Mouse (Mus musculus) right cerebral cortex, postnatal 10 days (tissue): ENCODE measurements at regions not wholly inside any gene's neighbourhood (a gene's known extent, or its start where the extent isn't known, plus 50 kb on each side); places are given as distances from the start of the nearest gene placed in this dataset.
A peak's percentile ranks its signal among the peaks of the same experiment; 100 is the strongest.

ENCODE experiments used
- DNase-seq, 2 experiments: peaks; one replicate each; pipeline ENCODE4 v3.0.0; 2021; ENCODE audit warnings: low spot score in 2 of 2

- DNase-seq, result no peak
These were observed 109.4 kb upstream of the Tom1l1 start for GRCm38 (mm10) chr11:90797577-90797976.

- no peak for DNase-seq
These were observed 95.4 kb upstream of the Tom1l1 start for GRCm38 (mm10) chr11:90783537-90783936.

- DNase-seq, result peak; percentile 34
These were observed 94.8 kb upstream of the Tom1l1 start for GRCm38 (mm10) chr11:90782975-90783374.

DNA sequence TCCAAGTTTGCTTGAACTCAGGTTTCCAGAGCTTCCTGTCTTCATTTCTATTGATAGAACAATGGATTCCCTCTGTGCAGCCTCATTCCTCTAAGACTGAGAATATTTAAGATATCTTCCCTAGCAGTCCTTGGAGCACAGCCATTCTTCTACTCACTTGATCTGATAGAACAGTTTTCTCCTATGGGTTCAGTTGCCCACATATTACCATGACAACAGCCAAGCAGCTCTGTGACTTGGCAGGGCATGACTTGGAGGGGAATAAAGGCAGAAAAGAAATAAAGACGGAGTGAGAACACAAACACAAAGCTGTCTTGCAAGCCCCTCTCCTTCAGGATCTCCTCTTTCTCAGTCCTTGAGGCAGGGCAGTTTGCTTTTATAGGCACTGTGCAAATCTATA is 87.6 kb upstream of the Tom1l1 start:
- peak; percentile 26 to 49 for DNase-seq

GRCm38 (mm10) chr11:90755981-90756380 is 67.8 kb upstream of the Tom1l1 start:
- no peak for DNase-seq

DNA sequence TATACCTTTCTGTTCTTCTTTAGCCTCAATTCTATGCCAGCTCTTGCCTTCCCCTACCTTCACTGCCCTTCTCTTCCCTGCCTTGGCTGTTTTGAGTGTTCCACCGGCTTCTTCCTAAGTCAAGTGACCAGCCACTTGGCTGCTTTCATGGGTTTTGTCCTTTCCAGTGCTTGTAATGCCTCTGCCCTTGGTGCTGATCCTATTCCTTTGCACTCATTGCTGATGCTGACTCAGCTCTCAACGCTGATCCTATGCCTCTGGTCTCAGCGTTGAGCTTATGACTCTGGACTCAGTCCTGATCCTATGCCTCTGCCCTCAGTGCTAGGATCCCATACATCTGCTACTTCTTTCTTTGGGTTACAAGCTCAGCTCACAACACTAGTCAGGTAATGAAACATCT is 60.3 kb upstream of the Tom1l1 start:
- no peak for DNase-seq

- DNase-seq, result no peak
These were observed 53.9 kb upstream of the Tom1l1 start for GRCm38 (mm10) chr11:90741952-90742617.

GRCm38 (mm10) chr11:90739501-90739900 is 51.3 kb upstream of the Tom1l1 start:
- DNase-seq, result no peak

DNA sequence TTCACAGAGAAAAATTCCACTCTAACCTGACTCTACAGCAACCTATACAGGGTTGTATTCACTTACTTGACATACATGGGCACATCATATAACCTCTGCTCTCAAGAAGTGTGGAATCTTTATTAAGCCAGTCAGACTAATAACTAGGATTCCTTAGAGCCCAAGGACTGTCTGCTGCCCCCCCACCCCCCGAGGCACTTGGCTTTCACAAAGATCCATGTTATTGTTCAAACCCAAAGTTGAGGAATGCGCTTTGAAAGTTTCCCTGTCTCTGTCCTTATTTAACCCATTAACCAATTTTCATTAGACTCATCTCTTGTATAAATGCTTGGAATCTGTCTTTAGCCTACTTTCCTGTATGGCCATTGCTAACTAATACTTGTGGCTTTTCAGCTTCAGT is 50.6 kb upstream of the Tom1l1 start:
- DNase-seq, result no peak
